Mouse (Mus musculus): ENCODE data around the gene Rsad2. TPM values are rescaled to one million over a fixed set of nuclear protein-coding genes. Genes with fewer than 3 reads are reported as not detected.

Gene Rsad2
- polyA plus RNA-seq (2014; fragmentation: Illumina TruSeq; extraction: RNeasy Lipid Tissue Mini Kit (QIAGEN cat#74804); ENCODE audit: low read depth, low replicate concordance) = 21.5 TPM

DNA sequence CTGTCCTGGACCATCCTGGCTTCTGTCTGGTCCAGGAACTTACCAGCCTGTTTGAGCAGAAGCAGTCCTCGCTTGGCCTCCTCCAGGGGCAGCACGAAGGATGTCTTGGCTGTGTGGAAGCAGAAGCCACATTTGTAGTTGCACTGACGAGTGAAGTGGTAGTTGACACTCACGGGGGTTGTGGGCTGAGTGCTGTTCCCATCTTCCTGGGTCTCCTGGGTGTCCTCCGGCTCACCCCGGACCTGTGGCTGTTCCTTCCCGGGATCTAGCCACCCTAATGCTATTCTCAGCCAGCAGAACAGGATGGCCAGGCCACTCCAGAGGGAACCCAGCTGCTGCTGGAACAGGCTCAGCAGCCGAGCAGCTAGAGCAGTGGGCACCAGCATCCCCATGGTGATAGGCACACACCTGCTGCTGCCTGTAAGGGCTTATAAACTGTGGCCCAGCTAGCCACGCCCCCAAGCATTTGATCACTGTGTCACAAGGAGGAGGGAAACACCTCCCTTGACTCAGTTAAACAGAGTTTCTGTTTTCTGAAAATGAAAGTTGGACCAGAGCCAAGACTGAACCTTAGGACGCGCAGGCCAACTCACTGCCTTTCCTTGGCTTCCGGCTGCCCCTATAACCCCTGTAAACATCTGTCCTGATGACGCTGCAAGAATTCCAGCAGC lies at the start of gene Rsad2:
Gene Rsad2, minus strand, starts transcription at position 425 of the 671 bp plus-strand sequence.

DNA sequence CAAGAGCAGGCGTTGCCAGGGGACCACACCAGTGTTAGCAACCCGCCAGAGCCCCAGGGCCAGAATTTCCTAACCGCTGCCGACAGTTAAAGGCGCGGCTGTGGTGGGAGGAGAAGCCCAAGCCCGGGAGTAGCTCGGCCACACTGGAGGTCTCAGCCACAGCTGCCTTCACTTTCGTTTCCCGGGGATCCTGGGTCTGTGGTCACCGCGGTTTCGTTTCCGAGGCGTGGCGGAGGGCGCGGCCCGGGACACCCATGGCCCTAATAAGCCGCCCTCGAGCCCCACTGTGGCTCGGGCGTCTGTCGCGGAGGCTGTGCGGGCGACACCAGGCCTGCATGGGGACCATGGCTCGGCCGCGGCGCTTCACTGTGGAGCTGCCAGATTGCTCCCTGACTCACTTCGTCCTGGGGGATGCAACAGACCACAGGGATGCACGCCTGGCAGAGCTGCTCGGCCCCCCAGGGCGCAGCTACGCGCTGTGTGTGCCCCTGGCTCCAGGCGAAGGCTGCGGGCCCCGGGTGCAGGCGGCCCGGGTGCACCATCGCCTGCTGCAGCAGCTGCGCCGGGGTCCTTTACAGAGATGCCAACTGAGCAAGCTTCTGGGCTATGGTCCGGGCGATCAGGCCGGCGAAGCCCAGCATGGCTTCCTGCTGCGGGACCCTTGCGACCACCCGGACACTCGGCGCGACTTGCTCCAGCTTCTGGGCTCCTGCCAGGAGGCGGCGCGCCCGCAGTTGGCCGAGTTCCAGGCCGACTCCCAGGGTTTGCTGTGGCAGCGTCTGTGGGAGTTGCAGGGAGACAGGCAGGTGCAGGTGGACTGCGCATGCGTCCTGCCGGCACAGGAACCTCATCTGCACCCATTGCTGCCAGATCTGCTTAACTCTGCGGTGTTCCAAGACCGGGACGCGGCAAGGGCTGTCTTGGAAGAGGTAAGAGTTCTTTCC lies 13.1 kb upstream of the Rsad2 start, which contains the start of gene Cmpk2:
Gene Cmpk2, plus strand, starts transcription at position 107 of the 944 bp plus-strand sequence.

DNA sequence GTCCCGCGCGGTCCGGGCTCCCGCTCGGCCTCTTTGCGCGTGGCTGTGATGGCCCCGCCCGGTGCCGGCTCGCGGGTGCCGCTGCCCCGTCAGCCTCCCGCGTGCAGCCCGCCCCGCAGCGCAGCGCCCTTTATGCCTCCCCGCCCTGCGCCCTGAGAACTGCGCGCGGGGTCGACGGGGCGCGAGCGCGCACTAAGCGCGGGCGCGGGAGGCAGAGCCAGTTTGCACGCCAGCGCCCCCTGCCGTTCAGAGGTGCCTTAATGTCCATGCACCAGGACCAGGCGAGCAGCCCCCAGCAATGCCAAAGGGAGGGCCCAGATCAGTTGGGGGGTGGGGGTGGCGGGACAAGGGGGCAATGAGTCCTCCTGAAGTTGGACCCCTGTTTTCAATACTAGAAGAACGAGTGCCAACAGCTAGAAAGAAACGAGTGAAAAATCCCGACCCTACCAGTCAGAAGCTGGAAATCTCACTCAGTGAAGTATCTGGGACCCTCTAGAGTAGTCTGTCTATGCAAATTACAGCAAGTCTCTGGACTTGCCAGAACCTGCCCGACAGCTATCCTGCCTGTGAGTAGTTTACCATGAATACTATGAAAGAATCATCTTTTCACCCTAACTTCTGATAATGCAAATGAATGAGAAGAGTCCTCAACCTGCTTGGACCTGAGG lies 41.0 kb downstream of the Rsad2 start, which contains the start of gene Rnf144a:
Gene Rnf144a, minus strand, starts transcription at position 151 of the 668 bp plus-strand sequence.

Other genes with a start within 250 kb of the Rsad2 start
- 9.1 TPM for gene Rnf144a, start 41.2 kb downstream of the Rsad2 start, polyA plus RNA-seq (2014; fragmentation: Illumina TruSeq; extraction: RNeasy Lipid Tissue Mini Kit (QIAGEN cat#74804); ENCODE audit: low read depth, low replicate concordance)
- 16.0 TPM for gene Cmpk2, start 12.8 kb upstream of the Rsad2 start, polyA plus RNA-seq (2014; fragmentation: Illumina TruSeq; extraction: RNeasy Lipid Tissue Mini Kit (QIAGEN cat#74804); ENCODE audit: low read depth, low replicate concordance)